ENCODE assay signal across 8 mouse cellular contexts in genomic region chr1:168429856-168430644, GRCm38 (mm10). TPM values are rescaled to one million over a fixed set of nuclear protein-coding genes. Genes with fewer than 3 reads are reported as not detected.
DNase-seq lines count a peak whose midpoint lies in the region; ATAC-seq lines count a peak whose summit lies in the region.

No protein-coding gene starts in this region.

- no peak for DNase-seq in heart, postnatal 25 days (ENCODE audit: low spot score)
- DNase-seq in intestine, embryonic 14.5 days (ENCODE audit: low spot score): no peak
- no peak for DNase-seq in spleen, postnatal 4 days (ENCODE audit: low spot score in 2 of 2)
- no peak for DNase-seq in frontal cortex, postnatal 10 days (ENCODE audit: low spot score in 2 of 2)
- DNase-seq in kidney, adult 9 months: no peak

- H3K9ac ChIP-seq in heart, embryonic 13.5 days: peak overlapping the region; percentile 98
- peak overlapping the region; percentile 98 for H3K9ac ChIP-seq in embryonic facial prominence, embryonic 12.5 days
- H3K9ac ChIP-seq in intestine, embryonic 14.5 days (ENCODE audit: low read length): peak overlapping the region; percentile 94
- H3K9ac ChIP-seq in midbrain, embryonic 16.5 days (ENCODE audit: low read depth, low read length): peak overlapping the region; percentile 73

- no peak for ATAC-seq in heart, embryonic 13.5 days (ENCODE audit: extremely low read depth, insufficient number of reproducible peaks, low FRiP score, low TSS enrichment)
- ATAC-seq in embryonic facial prominence, embryonic 12.5 days (ENCODE audit: insufficient number of reproducible peaks, insufficient read depth, low FRiP score, low TSS enrichment): no peak
- ATAC-seq in intestine, embryonic 14.5 days (replicated peaks; ENCODE audit: low FRiP score, low TSS enrichment, low read depth): no peak
- ATAC-seq in midbrain, embryonic 16.5 days: no peak

- 6% methylated on average over 5 of the region's 5 CpGs for WGBS in heart, embryonic 13.5 days
- WGBS in embryonic facial prominence, embryonic 12.5 days: 0% methylated on average over 5 of the region's 5 CpGs
- 6% methylated on average over 5 of the region's 5 CpGs for WGBS in intestine, embryonic 14.5 days
- WGBS in midbrain, embryonic 16.5 days: 2% methylated on average over 5 of the region's 5 CpGs

- H3K4me2 ChIP-seq in heart, embryonic 13.5 days: peak overlapping the region; percentile 77
- peak overlapping the region; percentile 54 for H3K4me2 ChIP-seq in embryonic facial prominence, embryonic 12.5 days (replicated peaks)
- peak overlapping the region; percentile 71 for H3K4me2 ChIP-seq in intestine, embryonic 14.5 days (ENCODE audit: low read length)
- H3K4me2 ChIP-seq in midbrain, embryonic 16.5 days (ENCODE audit: low read length): peak overlapping the region; percentile 79

- H3K27me3 ChIP-seq in heart, embryonic 13.5 days (replicated peaks): no peaks in the 10 kb centered on the region
- H3K27me3 ChIP-seq in embryonic facial prominence, embryonic 12.5 days: no peaks in the 10 kb centered on the region
- no peaks in the 10 kb centered on the region for H3K27me3 ChIP-seq in intestine, embryonic 14.5 days (replicated peaks; ENCODE audit: control insufficient read depth, insufficient read depth, low read length)
- no peaks in the 10 kb centered on the region for H3K27me3 ChIP-seq in midbrain, embryonic 16.5 days (ENCODE audit: control insufficient read depth, insufficient read depth, low read depth, low read length)

- H3K36me3 ChIP-seq in heart, embryonic 13.5 days: peaks cover 5% of the 10 kb centered on the region; the same call in 1 of the 2 replicates
- no peaks in the 10 kb centered on the region for H3K36me3 ChIP-seq in embryonic facial prominence, embryonic 12.5 days
- 0 out of 2 replicates have a peak, but pooled peaks cover 10% of the 10 kb centered on the region for H3K36me3 ChIP-seq in intestine, embryonic 14.5 days (ENCODE audit: control insufficient read depth, insufficient read depth, low read length)
- no peaks in the 10 kb centered on the region for H3K36me3 ChIP-seq in midbrain, embryonic 16.5 days (ENCODE audit: control insufficient read depth, insufficient read depth, low read length)

- H3K4me3 ChIP-seq in heart, embryonic 13.5 days: peak overlapping the region; percentile 88
- H3K4me3 ChIP-seq in embryonic facial prominence, embryonic 12.5 days: peak overlapping the region; percentile 90
- peak overlapping the region; percentile 96 for H3K4me3 ChIP-seq in intestine, embryonic 14.5 days (ENCODE audit: low read depth, low read length)
- peak overlapping the region; percentile 96 for H3K4me3 ChIP-seq in midbrain, embryonic 16.5 days (ENCODE audit: low read depth, low read length)

- H3K4me1 ChIP-seq in heart, embryonic 13.5 days: peaks cover 35% of the 10 kb centered on the region
- H3K4me1 ChIP-seq in embryonic facial prominence, embryonic 12.5 days: peaks cover 31% of the 10 kb centered on the region
- peaks cover 24% of the 10 kb centered on the region for H3K4me1 ChIP-seq in intestine, embryonic 14.5 days (replicated peaks; ENCODE audit: control insufficient read depth, insufficient read depth, low read length)
- H3K4me1 ChIP-seq in midbrain, embryonic 16.5 days (ENCODE audit: control insufficient read depth, insufficient read depth, low read length): peaks cover 4% of the 10 kb centered on the region; the same call in 1 of the 2 replicates

- intact Hi-C loops in heart, postnatal 25 days (cut with DNase I): loop anchor here (2.0 to 5.0 kb wide), 3 partner anchors 47 to 213 kb away; no protein-coding TSS in a partner anchor

- no peaks in the 10 kb centered on the region for H3K9me3 ChIP-seq in heart, embryonic 13.5 days
- H3K9me3 ChIP-seq in embryonic facial prominence, embryonic 12.5 days: no peaks in the 10 kb centered on the region
- H3K9me3 ChIP-seq in intestine, embryonic 14.5 days (ENCODE audit: control insufficient read depth, low read length): no peaks in the 10 kb centered on the region
- no peaks in the 10 kb centered on the region for H3K9me3 ChIP-seq in midbrain, embryonic 16.5 days (replicated peaks; ENCODE audit: control insufficient read depth, low read length, poor library complexity, severe bottlenecking)

- peak overlapping the region; percentile 99 for H3K27ac ChIP-seq in heart, embryonic 13.5 days (replicated peaks)
- peak overlapping the region; percentile 100 for H3K27ac ChIP-seq in embryonic facial prominence, embryonic 12.5 days
- H3K27ac ChIP-seq in intestine, embryonic 14.5 days (ENCODE audit: low read depth): peak overlapping the region; percentile 99
- H3K27ac ChIP-seq in midbrain, embryonic 16.5 days (ENCODE audit: low read length): peak overlapping the region; percentile 81

RNA-seq across cellular contexts. Expression of gene Pbx1, which starts 2.0 kb away (rescaled TPM):
- polyA plus RNA-seq in heart, embryonic 13.5 days (2015; fragmentation: Nextera tagmentation; extraction: Ambion mirVana): 23.2 and 23.7 TPM in 2 replicates
- total RNA-seq in heart, postnatal 25 days (2021): 10 to 100 TPM; 51.3 to 55.2 TPM
- polyA plus RNA-seq in embryonic facial prominence, embryonic 12.5 days (2016; fragmentation: Nextera tagmentation; extraction: Ambion mirVana): 66.3 and 66.8 TPM in 2 replicates
- 37.3 and 42.3 TPM in 2 replicates for polyA plus RNA-seq in intestine, embryonic 14.5 days (2014; fragmentation: Nextera tagmentation; extraction: Ambion mirVana)
- polyA plus RNA-seq in midbrain, embryonic 16.5 days (2015; fragmentation: Nextera tagmentation; extraction: Ambion mirVana): 71.8 and 77.8 TPM in 2 replicates
